13 mouse cellular contexts compared by ENCODE assay signal in the genomic region with DNA sequence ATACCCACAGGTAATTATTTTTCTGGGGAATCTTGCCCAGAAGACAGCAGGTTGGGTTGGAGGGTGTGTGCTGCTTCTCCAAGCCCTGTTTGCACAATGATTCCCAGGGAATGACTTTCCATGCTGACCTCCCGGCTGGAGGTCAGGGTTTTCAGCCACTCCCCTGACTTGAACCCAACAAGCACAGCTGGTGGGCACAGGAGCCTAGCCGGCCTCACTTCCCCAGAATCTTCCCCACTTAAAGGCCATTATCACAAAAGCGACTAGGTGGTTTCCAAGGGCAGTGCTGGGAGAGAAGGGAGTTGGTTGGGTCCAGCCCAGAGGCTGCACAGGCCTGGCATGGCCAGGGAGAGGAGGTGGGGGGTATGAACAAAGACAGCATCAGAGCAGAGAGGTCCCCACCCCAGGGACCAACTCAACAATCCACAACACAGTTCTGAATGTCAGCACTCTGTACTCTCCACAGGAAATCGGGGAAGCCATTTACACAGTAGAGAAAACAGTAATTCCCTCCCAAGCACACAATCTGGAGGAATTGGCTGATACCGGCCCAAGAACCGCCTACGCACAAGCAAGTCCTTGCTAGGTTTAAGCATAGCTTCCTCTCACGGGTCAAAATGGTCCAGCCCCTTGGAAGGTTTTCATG. TPM values are rescaled to one million over a fixed set of nuclear protein-coding genes. Genes with fewer than 3 reads are reported as not detected.
A peak's percentile ranks its signal among the peaks of the same experiment; 100 is the strongest.
DNase-seq lines count a peak whose midpoint lies in the region; ATAC-seq and TF ChIP-seq lines count a peak whose summit lies in the region.
"Had no signal": no experiment of that assay in that cellular context is flagged by ENCODE, and none has a peak within 500 bp of the region (broad histone marks: within the 10 kb centered on the region; RNA-seq: fewer than 3 reads in every experiment).

No protein-coding gene starts in this region.

- no peak for DNase-seq in hindbrain, embryonic 10.5 days (ENCODE audit: low spot score)
- DNase-seq in hindbrain, embryonic 11.5 days (ENCODE audit: low spot score): no peak
- DNase-seq in lung, postnatal 0 days (ENCODE audit: low spot score): no peak
- DNase-seq in lung, adult 18-20 months: no peak
- no peak for DNase-seq in urinary bladder, adult 2 months (ENCODE audit: low spot score)
- DNase-seq in gastrocnemius, postnatal 10 days: no peak
- DNase-seq: cerebellum, postnatal 14 days had no signal

- ATAC-seq in hindbrain, embryonic 11.5 days (ENCODE audit: low FRiP score): no peak
- peak; percentile 66 for ATAC-seq in lung, postnatal 0 days
- ATAC-seq in heart, embryonic 12.5 days (ENCODE audit: insufficient number of reproducible peaks, low FRiP score): peak; percentile 30; the same call in 1 of the 2 replicates
- ATAC-seq in stomach, embryonic 16.5 days (ENCODE audit: insufficient read depth, low FRiP score): no peak

- 48% methylated on average over 8 of the region's 8 CpGs for WGBS in hindbrain, embryonic 10.5 days
- WGBS in hindbrain, embryonic 11.5 days: 50% methylated on average over 8 of the region's 8 CpGs
- 41% methylated on average over 8 of the region's 8 CpGs for WGBS in lung, postnatal 0 days
- WGBS in heart, embryonic 12.5 days: 38% methylated on average over 8 of the region's 8 CpGs
- WGBS in stomach, embryonic 16.5 days: 45% methylated on average over 8 of the region's 8 CpGs

- peak overlapping the region; percentile 56 for H3K27ac ChIP-seq in hindbrain, embryonic 10.5 days
- no peak overlapping the region for H3K27ac ChIP-seq in hindbrain, embryonic 11.5 days (ENCODE audit: low read depth, low read length)
- H3K27ac ChIP-seq in lung, postnatal 0 days (ENCODE audit: low read length): peak overlapping the region; percentile 16; the same call in 1 of the 2 replicates
- peak overlapping the region; percentile 59 for H3K27ac ChIP-seq in heart, embryonic 12.5 days (ENCODE audit: poor library complexity, severe bottlenecking)
- H3K27ac ChIP-seq in stomach, embryonic 16.5 days (ENCODE audit: low read length): peak overlapping the region; percentile 74
- H3K27ac ChIP-seq: hindbrain, embryonic 15.5 days; midbrain, embryonic 12.5 days had no signal

- H3K9ac ChIP-seq in hindbrain, embryonic 11.5 days (ENCODE audit: low read depth, low read length): no peak overlapping the region
- no peak overlapping the region for H3K9ac ChIP-seq in lung, postnatal 0 days (replicated peaks; ENCODE audit: low read depth)
- H3K9ac ChIP-seq in heart, embryonic 12.5 days: no peak overlapping the region
- 0 out of 2 replicates have a peak overlapping the region, but pooled peaks have one; percentile 21 for H3K9ac ChIP-seq in stomach, embryonic 16.5 days (ENCODE audit: low read length)
- H3K9ac ChIP-seq: hindbrain, embryonic 15.5 days; midbrain, embryonic 12.5 days had no signal

- H3K4me3 ChIP-seq in hindbrain, embryonic 10.5 days: no peak overlapping the region
- H3K4me3 ChIP-seq in hindbrain, embryonic 11.5 days (ENCODE audit: low read depth, low read length): no peak overlapping the region
- H3K4me3 ChIP-seq in lung, postnatal 0 days (ENCODE audit: low read depth, low read length): no peak overlapping the region
- no peak overlapping the region for H3K4me3 ChIP-seq in heart, embryonic 12.5 days
- H3K4me3 ChIP-seq in stomach, embryonic 16.5 days (replicated peaks; ENCODE audit: low read length): no peak overlapping the region
- H3K4me3 ChIP-seq: hindbrain, embryonic 15.5 days; midbrain, embryonic 12.5 days had no signal

- no peak for TF ChIP-seq CTCF in lung, postnatal 0 days (IDR thresholded peaks at IDR 0.05)

- H3K4me1 ChIP-seq in hindbrain, embryonic 10.5 days (replicated peaks): peaks cover 22% of the 10 kb centered on the region
- no peaks in the 10 kb centered on the region for H3K4me1 ChIP-seq in hindbrain, embryonic 11.5 days (replicated peaks; ENCODE audit: control insufficient read depth, insufficient read depth, low read length)
- no peaks in the 10 kb centered on the region; the same call in 1 of the 2 replicates for H3K4me1 ChIP-seq in lung, postnatal 0 days (ENCODE audit: insufficient read depth, low read depth, low read length)
- peaks cover 38% of the 10 kb centered on the region for H3K4me1 ChIP-seq in heart, embryonic 12.5 days (replicated peaks)
- peaks cover 13% of the 10 kb centered on the region for H3K4me1 ChIP-seq in stomach, embryonic 16.5 days (ENCODE audit: control insufficient read depth, insufficient read depth, low read length)
- H3K4me1 ChIP-seq: midbrain, embryonic 12.5 days had no signal

- peaks cover 4% of the 10 kb centered on the region; the same call in 1 of the 2 replicates for H3K36me3 ChIP-seq in hindbrain, embryonic 10.5 days
- no peaks in the 10 kb centered on the region for H3K36me3 ChIP-seq in hindbrain, embryonic 11.5 days (ENCODE audit: control insufficient read depth, insufficient read depth, low read length)
- no peaks in the 10 kb centered on the region for H3K36me3 ChIP-seq in lung, postnatal 0 days (ENCODE audit: insufficient read depth, low read length)
- H3K36me3 ChIP-seq in heart, embryonic 12.5 days: no peaks in the 10 kb centered on the region
- no peaks in the 10 kb centered on the region for H3K36me3 ChIP-seq in stomach, embryonic 16.5 days (ENCODE audit: control insufficient read depth, insufficient read depth, low read length)
- H3K36me3 ChIP-seq: hindbrain, embryonic 15.5 days; midbrain, embryonic 12.5 days had no signal

- H3K4me2 ChIP-seq in hindbrain, embryonic 11.5 days (replicated peaks; ENCODE audit: low read depth, low read length): no peak overlapping the region
- no peak overlapping the region for H3K4me2 ChIP-seq in lung, postnatal 0 days (replicated peaks; ENCODE audit: low read depth, low read length)
- no peak overlapping the region for H3K4me2 ChIP-seq in heart, embryonic 12.5 days
- no peak overlapping the region for H3K4me2 ChIP-seq in stomach, embryonic 16.5 days (ENCODE audit: low read depth, low read length)
- H3K4me2 ChIP-seq: hindbrain, embryonic 15.5 days; midbrain, embryonic 12.5 days had no signal

- peaks cover 4% of the 10 kb centered on the region; the same call in 1 of the 2 replicates for H3K9me3 ChIP-seq in hindbrain, embryonic 10.5 days
- H3K9me3 ChIP-seq in hindbrain, embryonic 11.5 days (ENCODE audit: control insufficient read depth, low read length): no peaks in the 10 kb centered on the region
- H3K9me3 ChIP-seq in lung, postnatal 0 days (ENCODE audit: low read length): no peaks in the 10 kb centered on the region
- H3K9me3 ChIP-seq in heart, embryonic 12.5 days (replicated peaks): peaks cover 8% of the 10 kb centered on the region
- no peaks in the 10 kb centered on the region for H3K9me3 ChIP-seq in stomach, embryonic 16.5 days (replicated peaks; ENCODE audit: control insufficient read depth, low read length)
- H3K9me3 ChIP-seq: hindbrain, embryonic 15.5 days; midbrain, embryonic 12.5 days had no signal

- H3K27me3 ChIP-seq in hindbrain, embryonic 10.5 days (ENCODE audit: insufficient read depth, poor library complexity, severe bottlenecking): no peaks in the 10 kb centered on the region
- no peaks in the 10 kb centered on the region for H3K27me3 ChIP-seq in hindbrain, embryonic 11.5 days (ENCODE audit: control insufficient read depth, insufficient read depth, low read length)
- H3K27me3 ChIP-seq in lung, postnatal 0 days (replicated peaks; ENCODE audit: insufficient read depth, low read length): no peaks in the 10 kb centered on the region
- no peaks in the 10 kb centered on the region for H3K27me3 ChIP-seq in heart, embryonic 12.5 days (replicated peaks)
- no peaks in the 10 kb centered on the region for H3K27me3 ChIP-seq in stomach, embryonic 16.5 days (ENCODE audit: control insufficient read depth, insufficient read depth, low read length)
- H3K27me3 ChIP-seq: hindbrain, embryonic 15.5 days; midbrain, embryonic 12.5 days had no signal

- TF ChIP-seq EP300 in lung, postnatal 0 days (IDR thresholded peaks at IDR 0.05): no peak

RNA-seq across cellular contexts. Expression of gene 2900026A02Rik, which starts 21.8 kb away (rescaled TPM):
- polyA plus RNA-seq in hindbrain, embryonic 10.5 days (2016; fragmentation: Nextera tagmentation; extraction: Ambion mirVana): 2.1 and 4.1 TPM in 2 replicates
- 1.2 and 1.5 TPM in 2 replicates for polyA plus RNA-seq in hindbrain, embryonic 11.5 days (2014; fragmentation: Nextera tagmentation; extraction: Ambion mirVana)
- 6.3 and 6.9 TPM in 2 replicates for polyA plus RNA-seq in lung, postnatal 0 days (2015; fragmentation: Nextera tagmentation; extraction: Ambion mirVana)
- 20.0 and 22.8 TPM in 2 replicates for polyA plus RNA-seq in heart, embryonic 12.5 days (2016; fragmentation: Nextera tagmentation; extraction: Ambion mirVana)
- polyA plus RNA-seq in stomach, embryonic 16.5 days (2015; fragmentation: Nextera tagmentation; extraction: Ambion mirVana): 14.9 TPM in 2 replicates
- polyA plus RNA-seq in urinary bladder, adult 2 months (2012; rRNA removed): 18.1 and 24.9 TPM in 2 replicates
- total RNA-seq in gastrocnemius, postnatal 10 days (2021): 10 to 100 TPM; 36.2 to 42.0 TPM

RNA-seq across cellular contexts. Expression of gene Tmem211, which starts 27.5 kb away (rescaled TPM):
- polyA plus RNA-seq in hindbrain, embryonic 10.5 days (2016; fragmentation: Nextera tagmentation; extraction: Ambion mirVana): 0.11 TPM in 1 of 2 replicates, not detected in the other
- 0.08 TPM in 1 of 2 replicates, not detected in the other for polyA plus RNA-seq in hindbrain, embryonic 11.5 days (2014; fragmentation: Nextera tagmentation; extraction: Ambion mirVana)
- not detected in 2 replicates for polyA plus RNA-seq in lung, postnatal 0 days (2015; fragmentation: Nextera tagmentation; extraction: Ambion mirVana)
- not detected in 2 replicates for polyA plus RNA-seq in heart, embryonic 12.5 days (2016; fragmentation: Nextera tagmentation; extraction: Ambion mirVana)
- 1.3 and 1.5 TPM in 2 replicates for polyA plus RNA-seq in stomach, embryonic 16.5 days (2015; fragmentation: Nextera tagmentation; extraction: Ambion mirVana)
- polyA plus RNA-seq in urinary bladder, adult 2 months (2012; rRNA removed): 0.06 TPM in 1 of 2 replicates, not detected in the other
- not detected for total RNA-seq in gastrocnemius, postnatal 10 days (2021)
- total RNA-seq: adrenal gland, adult 18-20 months; left cerebral cortex, postnatal 36 days had no signal
- polyA plus RNA-seq: hindbrain, embryonic 15.5 days had no signal

Comparison
In these comparisons a context has a peak if more than half of its experiments do, and no peak if none do; other contexts are left out.
1. ATAC-seq: peak in lung, postnatal 0 days (single experiment) and heart, embryonic 12.5 days (single experiment); none in hindbrain, embryonic 11.5 days (single experiment) and stomach, embryonic 16.5 days (single experiment).